14 mouse cellular contexts compared by ENCODE assay signal in the genomic region with DNA sequence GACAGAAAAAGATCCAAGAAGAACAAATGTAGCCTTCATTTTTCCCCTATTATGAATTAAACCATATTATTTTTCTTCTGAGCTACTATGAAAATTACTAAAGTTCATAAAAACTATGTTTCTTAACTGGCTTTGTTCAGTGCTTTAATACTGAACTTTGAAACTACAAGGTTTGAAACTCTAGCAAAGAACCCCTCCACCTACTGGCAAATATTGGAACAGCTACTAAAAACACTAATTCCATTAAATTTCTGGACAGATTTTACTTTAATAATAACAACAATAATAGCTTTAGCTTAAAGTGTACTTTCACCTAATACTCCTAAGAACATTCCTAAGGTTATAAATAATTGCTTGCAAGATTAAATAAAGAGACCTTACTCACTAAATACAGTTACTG. TPM values are rescaled to one million over a fixed set of nuclear protein-coding genes. Genes with fewer than 3 reads are reported as not detected.
DNase-seq lines count a peak whose midpoint lies in the region.
"Had no signal": no experiment of that assay in that cellular context is flagged by ENCODE, and none has a peak within 500 bp of the region (broad histone marks: within the 10 kb centered on the region; RNA-seq: fewer than 3 reads in every experiment).

No protein-coding gene starts in this region.

- peak; percentile 25 for DNase-seq in embryo, embryonic 11 days
- DNase-seq in embryo, embryonic 9.5 days (ENCODE audit: extremely low spot score) = no peak
- DNase-seq in kidney, adult 9 months = peak; percentile 13
- no peak for DNase-seq in kidney, adult 18-20 months
- peak; percentile 5 for DNase-seq in lung, postnatal 10 days
- no peak for DNase-seq in lung, adult 18-20 months
- DNase-seq in induced T-regulatory cell, adult 2 months (ENCODE audit: low read depth) = peak; percentile 8
- no peak for DNase-seq in adrenal gland, postnatal 4 days (ENCODE audit: low spot score in 2 of 2)
- DNase-seq: B cell, adult 2 months; cerebellum, adult 11-12 months; heart, adult 11 months; heart, postnatal 14 days; kidney, postnatal 25 days; thymus, adult 18-20 months had no signal

RNA-seq across cellular contexts. Expression of a gene that starts 14.4 kb away (rescaled TPM):
- 10 to 100 TPM; 13.6 to 16.3 TPM for total RNA-seq in adrenal gland, postnatal 4 days (2021)

RNA-seq across cellular contexts. Expression of a gene that starts 15.3 kb away (rescaled TPM):
- total RNA-seq in adrenal gland, postnatal 4 days (2021) = under 1 TPM; 0.40 to 0.56 TPM
- total RNA-seq: heart, postnatal 14 days had no signal

RNA-seq across cellular contexts. Expression of a gene that starts 18.0 kb away (rescaled TPM):
- not detected for total RNA-seq in adrenal gland, postnatal 4 days (2021)
- total RNA-seq: heart, postnatal 14 days had no signal

Comparison
In these comparisons a context has a peak if more than half of its experiments do, and no peak if none do; other contexts are left out.
1. DNase-seq: peak in embryo, embryonic 11 days (single experiment), kidney, adult 9 months (single experiment), lung, postnatal 10 days (single experiment) and induced T-regulatory cell, adult 2 months (single experiment); none in embryo, embryonic 9.5 days (single experiment), kidney, adult 18-20 months (single experiment), lung, adult 18-20 months (0 of 2) and adrenal gland, postnatal 4 days (0 of 2).